Mouse (Mus musculus) adrenal gland, postnatal 14 days (tissue): ENCODE results near the gene Cog8. TPM values are rescaled to one million over a fixed set of nuclear protein-coding genes. Genes with fewer than 3 reads are reported as not detected.

ENCODE experiments used
- DNase-seq: peaks from one replicate; pipeline ENCODE4 v3.0.0; 2021; ENCODE audit warnings: mixed read lengths
- long read RNA-seq, 2 experiments: library from polyadenylated mRNA; stranded (forward); transcript quantifications; one replicate each; pipeline ENCODE4 v2.0.0; 2021
- total RNA-seq: library from RNA; stranded (reverse); gene quantifications from 2 replicates; pipeline ENCODE4 v1.2.3, GENCODE M21; 2021

Cog8 gene
- 29.4 and 30.3 TPM in 2 replicates for total RNA-seq
- long read RNA-seq, experiment 1, full-length matches to known transcripts, result 43 of 58 reads
- long read RNA-seq, experiment 1, partial matches to known transcripts, result 4 of 58 reads
- long read RNA-seq, experiment 1, other reads (novel, unspliced or antisense), result 11 of 58 reads
- long read RNA-seq, experiment 2, full-length matches to known transcripts, result 15 of 31 reads
- long read RNA-seq, experiment 2, partial matches to known transcripts, result 5 of 31 reads
- long read RNA-seq, experiment 2, other reads (novel, unspliced or antisense), result 11 of 31 reads

GRCm38 (mm10) chr8:107056076-107056972, at the start of gene Cog8, which contains the start of gene Nip7:
Gene Cog8 (minus strand): TSS chr8:107056689.
Gene Nip7 (plus strand): TSS chr8:107056877.
- peak; percentile 98 for DNase-seq

GRCm38 (mm10) chr8:107104547-107104946, 48.1 kb upstream of the Cog8 start:
- DNase-seq, result peak; percentile 92

DNA sequence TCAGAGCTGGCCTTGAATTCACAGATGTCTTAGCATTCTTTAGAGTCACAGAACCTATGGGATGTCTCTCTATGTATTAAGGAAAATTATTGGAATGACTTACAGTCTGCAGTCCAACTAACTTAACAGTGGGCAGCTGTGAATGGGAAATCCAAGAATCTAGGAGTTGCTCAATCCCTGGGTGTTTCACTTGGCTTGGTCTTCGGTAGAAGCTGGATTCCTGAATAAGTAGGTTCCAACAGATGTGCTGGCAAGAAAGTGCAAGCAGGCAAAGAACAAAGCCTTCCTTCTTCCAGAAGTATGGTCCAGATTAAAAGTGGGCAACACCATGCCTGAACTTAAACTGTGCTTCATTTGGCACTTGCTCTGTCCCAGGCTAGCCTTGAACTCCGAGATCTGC, 44.1 kb upstream of the Cog8 start:
- DNase-seq, result no peak

GRCm38 (mm10) chr8:107096366-107097036, 40.0 kb upstream of the Cog8 start, which contains the start of gene Terf2:
Gene Terf2 (minus strand): TSS chr8:107096547.
- peak; percentile 98 for DNase-seq

DNA sequence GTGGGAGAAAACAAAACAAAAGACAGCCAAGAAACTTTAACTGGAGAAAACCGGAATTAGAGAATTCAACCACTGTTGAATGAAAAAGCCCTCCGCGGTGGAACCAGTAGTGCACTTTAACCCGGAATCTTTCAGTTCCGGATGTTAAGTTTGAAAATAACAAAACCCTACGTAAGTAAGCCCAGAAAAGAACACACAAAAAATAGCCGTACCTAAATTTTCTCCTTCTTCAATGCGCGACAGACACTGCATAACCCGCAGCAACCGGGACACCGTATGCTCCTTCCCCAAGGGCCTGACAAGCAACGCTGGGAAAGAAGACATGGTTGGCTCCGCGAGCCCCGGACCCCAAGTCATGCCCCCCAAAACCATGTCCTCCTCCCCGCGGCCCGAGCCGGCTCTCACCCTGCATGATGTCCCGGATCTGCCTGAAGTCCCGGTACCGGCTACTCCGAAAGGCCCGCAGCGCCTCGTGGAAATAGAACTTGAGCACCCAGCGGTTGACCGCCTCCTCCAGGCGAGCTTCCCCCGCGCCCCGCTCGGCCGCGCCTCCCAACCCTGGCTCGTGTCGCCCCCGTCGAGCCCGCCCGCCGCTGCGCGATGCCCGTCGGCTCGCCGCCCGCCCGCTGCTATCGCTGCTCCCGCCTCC, 39.4 kb upstream of the Cog8 start:
- DNase-seq, result no peak

DNA sequence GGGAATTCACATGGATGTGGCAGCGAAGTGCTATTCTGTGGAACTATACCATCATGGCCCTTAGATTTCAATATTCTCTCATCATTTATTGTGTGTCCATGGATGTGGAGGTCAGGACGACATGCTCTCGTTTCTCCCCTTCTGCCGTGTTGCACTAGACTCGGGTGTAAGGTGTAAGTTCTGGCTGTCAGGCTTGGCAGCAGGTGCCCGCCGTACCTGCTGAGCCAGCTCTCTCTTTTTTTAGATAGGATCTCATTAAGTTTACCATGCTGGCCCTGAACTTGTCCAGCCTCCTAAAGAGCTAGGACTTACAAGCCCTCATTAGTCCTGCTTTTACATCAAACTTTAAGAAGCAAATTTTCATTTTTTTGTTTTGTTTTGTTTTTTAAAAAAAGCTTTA, 34.0 kb upstream of the Cog8 start:
- DNase-seq, result no peak

GRCm38 (mm10) chr8:107088526-107089063, 32.1 kb upstream of the Cog8 start:
- no peak for DNase-seq

- DNase-seq, result no peak
Observed at GRCm38 (mm10) chr8:107086018-107086417, 29.5 kb upstream of the Cog8 start.

DNA sequence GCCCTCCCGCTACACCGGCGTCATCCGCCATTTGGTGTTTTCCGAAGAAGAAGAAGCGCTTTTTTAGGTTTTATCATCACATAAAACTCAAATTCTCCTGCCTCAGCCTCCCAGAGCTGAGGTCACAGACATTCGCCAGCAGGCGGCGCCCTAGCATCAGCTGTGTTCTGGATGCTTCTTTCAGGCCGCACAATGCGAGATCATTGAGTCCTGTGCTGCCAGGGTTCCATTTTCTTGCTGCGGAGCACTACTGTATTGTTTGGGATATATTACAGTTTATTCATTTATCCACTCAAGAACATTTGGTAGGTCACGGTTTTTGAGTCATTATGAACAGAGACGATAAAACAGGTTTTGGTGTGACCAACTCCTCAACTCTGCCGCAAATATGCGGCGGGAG, 28.9 kb upstream of the Cog8 start:
- DNase-seq, result peak; percentile 25

DNA sequence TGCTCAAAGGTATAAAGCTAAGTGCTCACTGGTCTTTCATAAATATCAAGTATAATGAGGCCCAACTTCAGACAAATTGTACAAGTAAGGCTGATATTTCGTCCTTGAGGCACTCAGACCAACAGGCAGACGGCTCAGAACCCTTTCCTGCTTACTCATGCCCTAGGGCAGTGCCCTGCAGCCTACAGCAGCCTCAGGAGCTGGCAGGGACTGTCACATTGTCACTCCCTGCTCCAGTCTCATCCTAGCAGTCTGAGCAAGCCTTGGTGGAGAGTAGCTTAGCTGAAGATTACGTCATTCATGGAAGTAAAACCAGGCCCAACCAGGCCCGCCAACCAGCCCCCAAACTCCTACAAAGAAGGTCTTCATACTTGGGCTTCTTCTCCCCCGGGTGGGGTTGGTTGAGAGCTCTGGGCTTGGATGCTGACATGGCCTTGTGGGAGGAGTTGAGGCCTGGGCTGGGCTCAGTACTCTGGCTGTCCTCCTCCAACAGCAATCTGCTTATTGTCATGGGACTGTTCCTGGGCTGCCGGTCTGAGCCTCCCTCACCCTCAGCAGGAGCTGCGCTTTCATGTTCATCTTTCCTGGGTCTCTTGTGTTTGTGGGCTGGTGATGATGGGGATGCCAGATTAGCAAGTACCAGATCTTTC, 19.9 kb upstream of the Cog8 start:
- DNase-seq, result peak; percentile 54

DNA sequence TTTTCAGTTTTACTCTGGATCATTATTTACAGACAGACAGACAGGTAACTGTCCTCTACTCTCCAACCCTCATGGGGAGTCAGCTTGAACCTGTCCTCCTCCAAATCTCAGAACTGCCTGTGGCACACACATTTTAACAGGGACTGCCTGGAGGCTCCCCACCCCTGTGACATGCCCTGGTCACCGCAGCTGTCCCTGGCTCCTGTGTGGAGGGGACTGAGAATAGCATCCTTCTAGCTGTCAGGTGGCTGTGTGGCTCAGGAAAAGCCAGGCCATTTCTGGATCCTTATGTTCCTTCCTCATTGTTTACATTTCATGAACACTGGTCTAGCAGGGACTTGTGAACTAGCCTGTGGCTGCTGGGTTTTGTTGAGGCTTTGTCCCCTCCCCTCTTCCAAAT, 17.6 kb upstream of the Cog8 start:
- no peak for DNase-seq

GRCm38 (mm10) chr8:107073706-107074105, 17.2 kb upstream of the Cog8 start:
- DNase-seq, result no peak

DNA sequence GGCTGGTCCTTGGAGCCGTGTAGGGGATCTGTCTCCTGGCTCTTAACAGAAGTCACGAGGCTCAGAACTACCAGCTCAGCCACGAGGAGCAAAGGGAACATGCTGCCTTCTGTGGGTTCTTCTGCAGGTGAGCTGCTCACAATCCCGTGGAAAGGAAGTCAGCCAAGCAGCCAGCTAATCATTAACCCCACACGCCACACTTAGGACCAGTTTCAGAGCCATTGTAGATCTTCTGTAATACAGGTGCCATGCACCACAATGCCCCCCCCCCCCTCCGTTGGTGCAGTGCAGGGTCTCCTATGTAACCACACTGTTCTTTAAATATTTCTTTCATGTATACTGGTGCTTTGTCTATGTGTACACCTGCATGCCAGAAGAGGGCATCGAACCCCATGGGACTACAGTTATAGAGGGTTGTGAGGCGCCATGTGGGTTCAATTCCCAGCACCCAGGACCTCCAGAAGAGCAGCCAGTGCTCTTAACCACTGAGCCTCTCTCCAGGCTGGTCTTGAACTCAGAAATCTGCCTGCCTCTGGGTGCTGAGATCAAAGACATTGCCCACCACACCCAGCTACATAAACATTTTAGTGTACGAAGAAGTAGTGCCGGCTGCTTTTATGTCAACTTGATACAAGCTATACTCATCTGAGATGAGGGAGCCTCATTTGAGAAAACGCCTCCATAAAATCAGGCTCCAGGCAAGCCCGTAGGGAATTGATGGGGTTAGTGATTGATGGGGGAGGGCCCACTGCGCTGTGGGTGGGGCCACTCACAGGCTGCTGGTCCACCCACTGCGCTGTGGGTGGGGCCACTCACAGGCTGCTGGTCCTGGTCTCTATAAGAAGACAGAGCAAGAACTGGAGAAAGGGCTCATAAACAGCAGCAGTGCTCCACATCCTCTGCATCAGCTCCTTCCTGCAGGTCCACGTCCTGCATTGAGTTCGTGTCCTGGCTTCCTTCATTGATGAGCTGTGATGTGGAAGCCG, 9.3 kb upstream of the Cog8 start, which contains the start of gene Tmed6:
TSS of gene Tmed6 (minus strand) at position 134 of the 986 bp plus-strand sequence.
- peak; percentile 63 for DNase-seq

DNA sequence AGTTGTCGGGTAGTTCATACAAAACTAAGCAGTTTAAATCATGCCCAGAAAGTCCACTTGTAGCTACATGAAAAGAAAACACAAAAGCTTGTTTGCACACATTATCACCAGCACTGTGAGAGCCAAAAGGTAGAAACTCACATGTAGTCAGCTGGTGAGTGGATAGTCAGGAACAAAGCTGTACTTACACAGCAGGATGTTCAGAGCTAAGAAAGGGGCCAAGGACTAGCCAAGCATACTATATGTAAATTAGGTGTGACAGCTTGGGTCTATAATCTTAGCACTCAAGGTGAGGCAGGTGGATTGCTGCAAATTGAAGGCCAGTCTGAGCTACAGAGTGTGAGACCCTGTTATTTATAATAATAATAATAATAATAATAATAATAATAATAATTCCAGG, 6.1 kb upstream of the Cog8 start:
- DNase-seq, result no peak

DNA sequence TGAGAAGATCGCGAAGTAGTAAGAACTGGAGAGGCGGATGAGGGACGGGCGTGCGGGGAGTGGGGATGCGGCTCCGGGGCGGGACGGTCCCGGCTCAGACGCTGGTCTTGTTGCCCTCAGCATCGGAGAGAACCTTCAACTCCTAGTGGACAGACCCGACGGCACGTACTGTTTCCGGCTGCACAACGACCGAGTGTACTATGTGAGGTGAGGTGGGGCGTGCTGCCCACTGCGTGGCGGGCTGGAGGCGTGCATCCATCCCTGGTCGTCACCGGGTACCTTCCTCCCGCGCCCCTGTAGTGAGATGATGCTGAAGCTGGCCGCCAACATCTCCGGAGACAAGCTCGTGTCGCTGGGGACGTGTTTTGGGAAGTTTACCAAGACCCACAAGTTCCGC, 482 bp upstream of the Cog8 start:
- DNase-seq, result no peak

GRCm38 (mm10) chr8:107052046-107052445, 4.4 kb downstream of the Cog8 start:
- DNase-seq, result peak; percentile 60

- DNase-seq, result no peak
Observed at GRCm38 (mm10) chr8:107049480-107049879, 7.0 kb downstream of the Cog8 start.

DNA sequence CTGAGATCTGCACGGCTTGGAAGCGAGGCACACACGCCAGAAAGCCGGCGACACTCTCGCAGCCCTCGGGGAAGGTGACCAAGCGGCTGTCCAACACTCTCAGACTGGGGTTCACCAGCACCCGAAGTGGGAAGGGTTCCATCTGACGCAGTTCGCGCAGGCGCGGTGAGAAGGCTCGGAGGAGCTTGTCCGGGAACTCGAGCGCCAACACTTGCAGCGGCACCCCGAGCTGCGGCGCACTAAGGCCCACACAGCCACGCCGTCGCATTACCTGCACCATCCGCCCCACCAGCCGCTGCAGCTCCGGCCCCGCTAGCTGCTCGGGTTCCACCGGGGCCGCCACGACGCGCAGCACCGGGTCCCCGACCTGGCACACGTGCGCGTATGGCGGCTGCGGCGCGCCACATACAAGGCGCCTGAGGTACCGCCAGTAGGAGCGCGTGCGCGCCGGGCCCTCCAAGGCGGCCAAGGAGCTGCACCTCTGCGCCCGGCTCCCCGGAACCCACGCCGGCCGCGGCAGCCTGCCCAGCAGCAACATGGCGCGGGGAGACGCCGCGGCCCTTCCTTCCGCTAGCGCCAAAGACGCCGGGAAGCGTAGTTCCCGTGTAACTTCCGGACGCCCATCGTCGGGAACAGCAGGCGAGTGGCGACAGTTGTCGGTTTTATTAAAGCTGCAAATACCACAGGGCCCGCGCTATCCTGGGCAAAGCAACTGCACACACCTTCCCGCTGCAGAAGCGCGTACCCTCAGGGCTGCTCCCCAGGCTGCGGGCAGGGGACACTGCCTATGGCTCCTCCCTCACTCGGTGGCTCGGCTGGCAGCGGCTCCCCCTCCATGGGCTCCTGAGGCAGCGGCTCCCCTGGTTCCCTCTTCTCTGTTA, 8.2 kb downstream of the Cog8 start, which contains the start of gene Pdf:
TSS of gene Pdf (minus strand) at position 554 of the 881 bp plus-strand sequence.
- peak; percentile 93 for DNase-seq

DNA sequence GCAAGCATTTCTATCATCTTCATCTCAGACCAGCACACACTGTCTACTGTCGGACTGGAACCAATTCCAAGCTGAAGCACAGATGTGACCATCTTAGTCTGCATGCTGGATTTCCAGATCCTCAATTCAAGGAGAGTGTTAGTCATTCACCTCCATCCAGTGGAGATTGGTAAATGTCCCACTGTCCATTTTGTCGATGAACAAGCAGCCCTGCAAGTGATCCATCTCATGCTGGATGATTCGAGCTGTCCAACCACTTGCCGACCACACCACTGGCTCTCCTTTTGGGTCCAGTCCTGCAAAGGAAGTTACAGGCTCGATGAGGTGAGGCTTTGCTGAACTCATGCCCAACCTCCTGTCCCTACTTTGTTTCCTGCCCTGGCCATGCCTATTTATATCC, 9.5 kb downstream of the Cog8 start:
- DNase-seq, result no peak
